Mouse (Mus musculus) spleen, adult 2 months (tissue): ENCODE measurements around the gene Dna2. TPM values are rescaled to one million over a fixed set of nuclear protein-coding genes. Genes with fewer than 3 reads are reported as not detected.

Experiments used
- DNase-seq, 2 experiments: peaks; one replicate each; pipeline versions ENCODE4 v3.0.0 to v3.0.0-alpha.2; 2012 to 2021; ENCODE audit warnings: low spot score in 2 of 2, low read depth in 1 of 2
- H3K27ac ChIP-seq: fragments of 200-500 bp; 2 replicates; pipeline ENCODE4 v1.5.1; 2012; ENCODE audit warnings: low read length, inconsistent platforms; ENCODE audit not compliant: insufficient read depth
- H3K27me3 ChIP-seq: fragments of 200-500 bp; 2 replicates; pipeline ENCODE4 v1.6.1; 2012; ENCODE audit warnings: mild to moderate bottlenecking, moderate library complexity, low read length, inconsistent platforms; ENCODE audit not compliant: control insufficient read depth, insufficient read depth
- H3K36me3 ChIP-seq: fragments of 200-500 bp; 2 replicates; pipeline ENCODE4 v1.6.1; 2012; ENCODE audit warnings: mild to moderate bottlenecking, low read length, inconsistent platforms; ENCODE audit not compliant: control insufficient read depth, insufficient read depth
- H3K4me1 ChIP-seq: fragments of 200-500 bp; 2 replicates; pipeline ENCODE4 v1.6.1; 2011; ENCODE audit warnings: inconsistent platforms; ENCODE audit not compliant: control insufficient read depth, insufficient read depth, insufficient read length
- H3K4me3 ChIP-seq: fragments of 200-500 bp; 2 replicates; pipeline ENCODE4 v1.5.1; 2011; ENCODE audit warnings: mild to moderate bottlenecking, inconsistent platforms; ENCODE audit not compliant: insufficient read depth, insufficient read length; ENCODE audit errors: extremely low read depth
- CTCF ChIP-seq: fragments of 200-500 bp; IDR thresholded peaks from 2 replicates; pipeline ENCODE4 v1.5.1; 2011; ENCODE audit warnings: mild to moderate bottlenecking, inconsistent platforms; ENCODE audit not compliant: insufficient read depth, insufficient read length, insufficient replicate concordance; ENCODE audit errors: extremely low read depth
- POLR2A ChIP-seq: fragments of 200-500 bp; IDR thresholded peaks from 2 replicates; pipeline ENCODE4 v1.6.1; 2011; ENCODE audit warnings: low read depth, low read length, inconsistent platforms
- WGBS: fragments of 180-500 bp; shearing (Covaris S2); methylation state at CpG from one replicate; pipeline ENCODE4 v1.1.7; 2018; 5-methylcytosine and 5-hydroxymethylcytosine counted together
- polyA plus RNA-seq: library from polyadenylated mRNA; depleted of rRNA; stranded (reverse); fragments of >200 nt; gene quantifications from 2 replicates; pipeline ENCODE4 v1.2.3, GENCODE M21; 2012

The Dna2 gene
- polyA plus RNA-seq, 1 experiment: 4.7 TPM

- Histone ChIP-seq H3K27ac (no peak overlapping the region), H3K4me1 (peaks cover 4% of the 10 kb centered on the region; the same call in 1 of the 2 replicates), H3K4me3 (no peak overlapping the region), H3K27me3 (no peaks in the 10 kb centered on the region), H3K36me3 (no peaks in the 10 kb centered on the region)
- WGBS: 77% methylated on average over 7 of the region's 7 CpGs
- TF ChIP-seq POLR2A: no peak
- no peak for TF ChIP-seq CTCF
- DNase-seq: no peak
Measured at GRCm38 (mm10) chr10:62948551-62948950, 1.7 kb downstream of the Dna2 start.

GRCm38 (mm10) chr10:62963956-62964355 lies 17.1 kb downstream of the Dna2 start:
- Histone ChIP-seq H3K4me3 (no peak overlapping the region), H3K27me3 (no peaks in the 10 kb centered on the region), H3K4me1 (peaks cover 2% of the 10 kb centered on the region; the same call in 1 of the 2 replicates), H3K27ac (no peak overlapping the region), H3K36me3 (no peaks in the 10 kb centered on the region)
- no peak for DNase-seq
- TF ChIP-seq CTCF (no peak), POLR2A (no peak)
- 96% methylated on average over 7 of the region's 7 CpGs for WGBS

- Histone ChIP-seq H3K27me3 (no peaks in the 10 kb centered on the region), H3K4me3 (no peak overlapping the region), H3K36me3 (no peaks in the 10 kb centered on the region), H3K4me1 (no peaks in the 10 kb centered on the region), H3K27ac (no peak overlapping the region)
- no peak for DNase-seq
- TF ChIP-seq CTCF (no peak), POLR2A (no peak)
- 96% methylated on average over 11 of the region's 11 CpGs for WGBS
Measured at GRCm38 (mm10) chr10:62965796-62966195, 19.0 kb downstream of the Dna2 start.

GRCm38 (mm10) chr10:62966291-62966690 lies 19.5 kb downstream of the Dna2 start:
- Histone ChIP-seq H3K4me1 (0 out of 2 replicates have a peak, but pooled peaks cover under 1% of the 10 kb centered on the region), H3K27ac (no peak overlapping the region), H3K27me3 (no peaks in the 10 kb centered on the region), H3K4me3 (no peak overlapping the region), H3K36me3 (no peaks in the 10 kb centered on the region)
- no peak for DNase-seq
- WGBS: 82% methylated on average over 15 of the region's 15 CpGs
- TF ChIP-seq POLR2A (no peak), CTCF (no peak)

- H3K27me3 ChIP-seq: no peaks in the 10 kb centered on the region
- 45% methylated on average over 16 of the region's 16 CpGs for WGBS
- peak; percentile 44 to 59 for DNase-seq
- peak overlapping the region; percentile 43; the same call in 1 of the 2 replicates for H3K27ac ChIP-seq
- H3K4me3 ChIP-seq: no peak overlapping the region
- no peaks in the 10 kb centered on the region for H3K36me3 ChIP-seq
- peaks cover 3% of the 10 kb centered on the region; the same call in 1 of the 2 replicates for H3K4me1 ChIP-seq
- TF ChIP-seq CTCF (peak; percentile 36; the same call in 1 of the 2 replicates), POLR2A (no peak)
Measured at GRCm38 (mm10) chr10:62971821-62972220, 25.0 kb downstream of the Dna2 start.

GRCm38 (mm10) chr10:62979667-62980038 lies 32.8 kb downstream of the Dna2 start:
- TF ChIP-seq POLR2A (no peak), CTCF (no peak)
- no peak for DNase-seq
- H3K27me3 ChIP-seq: no peaks in the 10 kb centered on the region
- 19% methylated on average over 10 of the region's 10 CpGs for WGBS
- 0 out of 2 replicates have a peak, but pooled peaks cover 2% of the 10 kb centered on the region for H3K36me3 ChIP-seq
- no peak overlapping the region for H3K27ac ChIP-seq
- peaks cover 8% of the 10 kb centered on the region; the same call in 1 of the 2 replicates for H3K4me1 ChIP-seq
- peak overlapping the region; percentile 97; the same call in 1 of the 2 replicates for H3K4me3 ChIP-seq

- Histone ChIP-seq H3K27ac (peak within 1 kb of the TSS; percentile 72), H3K36me3 (0 out of 2 replicates have a peak, but pooled peaks cover 2% of the 10 kb centered on the region), H3K4me3 (peak within 1 kb of the TSS; percentile 97), H3K4me1 (peaks cover 8% of the 10 kb centered on the region; the same call in 1 of the 2 replicates), H3K27me3 (no peaks in the 10 kb centered on the region)
- under 1% methylated on average over 73 of the region's 77 CpGs for WGBS
- DNase-seq: peak; percentile 72 to 76
- peak; percentile 21; the same call in 1 of the 2 replicates for TF ChIP-seq POLR2A
- peak; percentile 69 for TF ChIP-seq CTCF
Measured at GRCm38 (mm10) chr10:62980039-62980954, 33.5 kb downstream of the Dna2 start, which contains the start of gene Rufy2. Gene Rufy2, plus strand, starts transcription at chr10:62980223.
